Mouse (Mus musculus): ENCODE measurements around the gene Gm20388.

DNA sequence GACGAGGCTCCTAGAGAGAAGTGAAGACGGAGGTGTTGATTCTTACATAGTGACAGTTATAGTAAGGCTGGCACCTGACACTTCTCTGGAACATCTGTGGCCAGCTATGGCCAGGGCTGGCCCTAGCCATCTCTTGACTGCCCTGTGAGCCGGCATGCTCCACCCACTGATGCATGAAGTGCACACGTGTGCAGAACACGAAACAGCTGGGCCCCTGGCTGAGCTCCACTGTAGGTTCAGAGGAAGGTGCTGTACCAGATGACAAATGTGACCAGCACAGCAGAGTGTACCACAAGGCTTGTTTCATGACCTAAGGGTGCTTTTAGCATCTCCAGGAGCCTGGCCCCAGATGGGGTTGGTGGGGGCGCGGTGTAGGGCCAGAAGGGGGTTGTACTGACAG lies 83.5 kb downstream of the Gm20388 start:
- TF ChIP-seq POLR2A (IDR thresholded peaks at IDR 0.05; ENCODE audit: extremely low read depth, insufficient read depth, low read length) (no peak), CTCF (IDR thresholded peaks at IDR 0.05; ENCODE audit: extremely low read depth, insufficient read depth, low read length) (no peak)

All from cortical plate, adult 2 months (tissue).